Mouse (Mus musculus): Measurements from ENCODE around the gene Amotl1. TPM values are rescaled to one million over a fixed set of nuclear protein-coding genes. Genes with fewer than 3 reads are reported as not detected.

Gene Amotl1
- polyA plus RNA-seq, 1 experiment, result 36.0 TPM

GRCm38 (mm10) chr9:14498896-14499705, 145.8 kb downstream of the Amotl1 start:
- no peak overlapping the region for H3K4me3 ChIP-seq (ENCODE audit: low read depth, low read length)
- no peak for TF ChIP-seq CTCF (IDR thresholded peaks at IDR 0.05; ENCODE audit: low read depth, low read length)
- TF ChIP-seq EP300 (IDR thresholded peaks at IDR 0.05; ENCODE audit: insufficient read depth, low read depth, low read length), result no peak
- TF ChIP-seq POLR2A (IDR thresholded peaks at IDR 0.05; ENCODE audit: insufficient read depth, low read length), result no peak
- no peaks in the 10 kb centered on the region for H3K9me3 ChIP-seq (replicated peaks; ENCODE audit: control insufficient read depth, insufficient read depth, low read length, poor library complexity, severe bottlenecking)
- H3K36me3 ChIP-seq (ENCODE audit: control insufficient read depth, insufficient read depth, low read length, poor library complexity, severe bottlenecking), result peaks cover 18% of the 10 kb centered on the region
- H3K4me1 ChIP-seq (ENCODE audit: control insufficient read depth, insufficient read depth, low read length), result no peaks in the 10 kb centered on the region
- no peak overlapping the region for H3K27ac ChIP-seq (ENCODE audit: insufficient read depth, low read length)
- H3K27me3 ChIP-seq (ENCODE audit: control insufficient read depth, insufficient read depth, low read length, poor library complexity, severe bottlenecking), result no peaks in the 10 kb centered on the region
- peak overlapping the region; percentile 76 for H3K9ac ChIP-seq (ENCODE audit: low read depth, poor library complexity, severe bottlenecking)

Other genes with a start within 250 kb of the Amotl1 start
- gene Kdm4d, start 144.6 kb downstream of the Amotl1 start, polyA plus RNA-seq (2011; ENCODE audit: insufficient read depth, insufficient read length, low read depth, missing spikeins), result 0.37 and 0.52 TPM in 2 replicates
- gene Cwc15, start 144.4 kb downstream of the Amotl1 start, polyA plus RNA-seq (2011; ENCODE audit: insufficient read depth, insufficient read length, low read depth, missing spikeins), result 132 and 138 TPM in 2 replicates
- gene Piwil4, start 95.7 kb upstream of the Amotl1 start, polyA plus RNA-seq (2011; ENCODE audit: insufficient read depth, insufficient read length, low read depth, missing spikeins), result not detected in 2 replicates
- gene Fut4, start 107.3 kb upstream of the Amotl1 start, polyA plus RNA-seq (2011; ENCODE audit: insufficient read depth, insufficient read length, low read depth, missing spikeins), result 2.1 TPM in 2 replicates
- gene 1700012B09Rik, start 126.0 kb upstream of the Amotl1 start, polyA plus RNA-seq (2011; ENCODE audit: insufficient read depth, insufficient read length, low read depth, missing spikeins), result not detected in 2 replicates
- gene Mre11a, start 139.6 kb upstream of the Amotl1 start, polyA plus RNA-seq (2011; ENCODE audit: insufficient read depth, insufficient read length, low read depth, missing spikeins), result 138 and 142 TPM in 2 replicates
- gene Ankrd49, start 139.8 kb upstream of the Amotl1 start, polyA plus RNA-seq (2011; ENCODE audit: insufficient read depth, insufficient read length, low read depth, missing spikeins), result 26.8 and 26.9 TPM in 2 replicates
- not detected in 2 replicates for gene Gpr83, start 215.2 kb upstream of the Amotl1 start, polyA plus RNA-seq (2011; ENCODE audit: insufficient read depth, insufficient read length, low read depth, missing spikeins)